Mouse (Mus musculus) cortical plate, adult 2 months (tissue): ENCODE results near the gene Son.

Source experiments
- CTCF ChIP-seq: fragments of 200-500 bp; IDR thresholded peaks from 2 replicates; pipeline ENCODE4 v1.5.1; 2011; ENCODE audit warnings: mild to moderate bottlenecking, control low read depth, low read length; ENCODE audit not compliant: insufficient read depth; ENCODE audit errors: extremely low read depth
- POLR2A ChIP-seq: fragments of 200-500 bp; IDR thresholded peaks from 2 replicates; pipeline ENCODE4 v1.6.1; 2011; ENCODE audit warnings: mild to moderate bottlenecking, low read length, control low read depth; ENCODE audit not compliant: insufficient read depth; ENCODE audit errors: extremely low read depth

- no peak for TF ChIP-seq CTCF
- TF ChIP-seq POLR2A, result no peak
Measured at GRCm38 (mm10) chr16:91644901-91645300, 2.4 kb upstream of the Son start.
